Mouse (Mus musculus) olfactory bulb, adult 2 months (tissue): ENCODE data around the gene Nxn. TPM values are rescaled to one million over a fixed set of nuclear protein-coding genes. Genes with fewer than 3 reads are reported as not detected.

Experiments
- H3K27ac ChIP-seq: fragments of 200-500 bp; 2 replicates; pipeline ENCODE4 v1.5.1; 2012; ENCODE audit warnings: low read depth, low read length; ENCODE audit not compliant: insufficient read depth
- H3K4me1 ChIP-seq: fragments of 200-500 bp; 2 replicates; pipeline ENCODE4 v1.6.1; 2012; ENCODE audit warnings: low read length; ENCODE audit not compliant: control insufficient read depth, insufficient read depth
- H3K4me3 ChIP-seq: fragments of 200-500 bp; 2 replicates; pipeline ENCODE4 v1.5.1; 2012; ENCODE audit warnings: mild to moderate bottlenecking, low read depth, low read length, moderate library complexity; ENCODE audit not compliant: insufficient read depth
- CTCF ChIP-seq: fragments of 200-500 bp; IDR thresholded peaks from 2 replicates; pipeline ENCODE4 v1.5.1; 2012; ENCODE audit warnings: low read depth, mild to moderate bottlenecking, low read length, moderate library complexity; ENCODE audit not compliant: insufficient read depth
- POLR2A ChIP-seq: fragments of 200-500 bp; IDR thresholded peaks from 2 replicates; pipeline ENCODE4 v1.6.1; 2012; ENCODE audit warnings: mild to moderate bottlenecking, low read depth, low read length, moderate library complexity; ENCODE audit not compliant: insufficient read depth
- WGBS: fragments of 180-500 bp; shearing (Covaris S2); methylation state at CpG from one replicate; pipeline ENCODE4 v1.1.7; 2018; 5-methylcytosine and 5-hydroxymethylcytosine counted together
- polyA plus RNA-seq: library from polyadenylated mRNA; stranded (reverse); fragments of >200 nt; gene quantifications from 2 replicates; pipeline ENCODE4 v1.2.4, GENCODE M21; 2012; ENCODE audit warnings: low replicate concordance; ENCODE audit not compliant: missing spikeins, insufficient read depth, insufficient read length

The Nxn gene
- polyA plus RNA-seq, 1 experiment: not detected

- Histone ChIP-seq H3K27ac (no peak overlapping the region), H3K4me3 (no peak overlapping the region), H3K4me1 (peaks cover 6% of the 10 kb centered on the region; the same call in 1 of the 2 replicates)
- WGBS: 60% methylated on average over 9 of the region's 9 CpGs
- TF ChIP-seq CTCF: no peak
Measured at GRCm38 (mm10) chr11:76324207-76324606, 74.7 kb downstream of the Nxn start.

GRCm38 (mm10) chr11:76322939-76323338 is 76.0 kb downstream of the Nxn start:
- 70% methylated on average over 5 of the region's 5 CpGs for WGBS

GRCm38 (mm10) chr11:76322081-76322480 is 76.9 kb downstream of the Nxn start:
- Histone ChIP-seq H3K27ac (no peak overlapping the region), H3K4me3 (no peak overlapping the region), H3K4me1 (peaks cover 6% of the 10 kb centered on the region; the same call in 1 of the 2 replicates)
- WGBS: 74% methylated on average over 1 of the region's 1 CpGs
- TF ChIP-seq POLR2A: no peak
- TF ChIP-seq CTCF: no peak

More at GRCm38 (mm10) chr11:76322939-76323338, 76.0 kb downstream of the Nxn start:
- TF ChIP-seq CTCF: no peak
- no peak for TF ChIP-seq POLR2A
- H3K27ac ChIP-seq: no peak overlapping the region
- peaks cover 6% of the 10 kb centered on the region; the same call in 1 of the 2 replicates for H3K4me1 ChIP-seq
- no peak overlapping the region for H3K4me3 ChIP-seq

GRCm38 (mm10) chr11:76320475-76320874 is 78.5 kb downstream of the Nxn start:
- 91% methylated on average over 9 of the region's 9 CpGs for WGBS

GRCm38 (mm10) chr11:76319714-76320435 is 79.1 kb downstream of the Nxn start:
- no peak overlapping the region for H3K27ac ChIP-seq
- TF ChIP-seq CTCF: no peak
- TF ChIP-seq POLR2A: no peak
- WGBS: 75% methylated on average over 9 of the region's 9 CpGs

More at GRCm38 (mm10) chr11:76320475-76320874, 78.5 kb downstream of the Nxn start:
- TF ChIP-seq POLR2A (no peak), CTCF (no peak)
- Histone ChIP-seq H3K27ac (no peak overlapping the region), H3K4me3 (no peak overlapping the region), H3K4me1 (peaks cover 6% of the 10 kb centered on the region; the same call in 1 of the 2 replicates)

GRCm38 (mm10) chr11:76317904-76318303 is 81.0 kb downstream of the Nxn start:
- H3K27ac ChIP-seq: no peak overlapping the region
- TF ChIP-seq POLR2A (no peak), CTCF (no peak)
- WGBS: 87% methylated on average over 2 of the region's 2 CpGs
- H3K4me1 ChIP-seq: no peaks in the 10 kb centered on the region
- H3K4me3 ChIP-seq: no peak overlapping the region

More at GRCm38 (mm10) chr11:76319714-76320435, 79.1 kb downstream of the Nxn start:
- Histone ChIP-seq H3K4me3 (no peak overlapping the region), H3K4me1 (peaks cover 6% of the 10 kb centered on the region; the same call in 1 of the 2 replicates)

GRCm38 (mm10) chr11:76315785-76316444 is 83.0 kb downstream of the Nxn start:
- H3K4me3 ChIP-seq: no peak overlapping the region
- TF ChIP-seq POLR2A: no peak
- no peak for TF ChIP-seq CTCF
- H3K4me1 ChIP-seq: no peaks in the 10 kb centered on the region; the same call in 1 of the 2 replicates
- no peak overlapping the region for H3K27ac ChIP-seq
- 96% methylated on average over 5 of the region's 5 CpGs for WGBS

- TF ChIP-seq POLR2A (no peak), CTCF (no peak)
- 83% methylated on average over 4 of the region's 4 CpGs for WGBS
- H3K27ac ChIP-seq: no peak overlapping the region
- H3K4me3 ChIP-seq: no peak overlapping the region
- H3K4me1 ChIP-seq: no peaks in the 10 kb centered on the region; the same call in 1 of the 2 replicates
Measured at GRCm38 (mm10) chr11:76314741-76315140, 84.2 kb downstream of the Nxn start.

GRCm38 (mm10) chr11:76314140-76314539 is 84.8 kb downstream of the Nxn start:
- Histone ChIP-seq H3K27ac (no peak overlapping the region), H3K4me3 (no peak overlapping the region), H3K4me1 (peaks cover 2% of the 10 kb centered on the region; the same call in 1 of the 2 replicates)
- TF ChIP-seq POLR2A: no peak
- no peak for TF ChIP-seq CTCF
- WGBS: 82% methylated on average over 6 of the region's 6 CpGs

- no peak overlapping the region for H3K27ac ChIP-seq
- WGBS: 47% methylated on average over 4 of the region's 4 CpGs
- TF ChIP-seq POLR2A: no peak
- TF ChIP-seq CTCF: no peak
- no peak overlapping the region for H3K4me3 ChIP-seq
- peaks cover 2% of the 10 kb centered on the region; the same call in 1 of the 2 replicates for H3K4me1 ChIP-seq
Measured at GRCm38 (mm10) chr11:76312805-76313204, 86.1 kb downstream of the Nxn start.
